Mouse (Mus musculus) cerebellum, adult 11-12 months (tissue): ENCODE results near the gene Ppp2r3c.
"Not testable (repeated sequence)": the region's sequence is repeated elsewhere in the genome, so short reads cannot be mapped to it uniquely, and the experiment has no call there.

Experiments used
- DNase-seq: peaks from one replicate; pipeline ENCODE4 v3.0.0; 2022

Gene Ppp2r3c

DNA sequence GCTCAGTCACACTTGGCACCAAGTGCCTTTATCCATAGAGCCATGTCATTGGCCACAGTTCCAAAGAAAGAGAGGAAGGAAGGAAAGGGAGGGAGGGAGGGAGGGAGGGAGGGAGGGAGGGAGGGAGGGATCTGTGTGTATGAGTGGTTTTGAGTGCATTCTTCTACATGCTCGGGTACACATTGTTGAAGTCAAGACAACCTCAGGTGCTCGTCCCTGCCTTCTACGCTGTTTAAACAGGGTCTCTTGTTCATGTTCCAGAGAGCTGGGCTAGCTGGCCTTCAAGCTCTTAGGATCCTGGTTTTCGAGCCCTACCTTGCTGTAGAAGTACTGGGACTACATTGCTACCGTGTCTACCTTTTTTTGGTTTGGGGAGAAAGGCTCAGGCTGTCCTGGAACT lies 39.4 kb downstream of the Ppp2r3c start:
- DNase-seq = not testable (repeated sequence)

DNA sequence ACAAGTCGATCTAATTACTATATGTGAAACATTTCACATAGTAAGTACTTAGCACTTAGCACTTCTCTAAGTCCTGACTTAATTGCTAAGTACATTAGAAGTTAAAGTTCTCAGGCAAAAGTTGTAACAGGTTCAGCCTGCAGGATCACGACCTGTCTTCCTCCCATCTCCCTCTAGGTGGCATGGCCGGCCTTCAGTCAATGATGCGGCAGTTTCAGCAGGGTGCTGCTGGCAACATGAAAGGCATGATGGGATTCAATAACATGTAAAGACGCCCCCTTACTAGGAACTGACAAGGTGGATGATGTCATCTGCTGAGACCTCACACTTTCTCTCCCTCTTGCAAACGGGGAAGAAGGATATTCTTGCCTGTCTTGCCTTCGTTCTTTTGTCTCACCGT lies 40.8 kb downstream of the Ppp2r3c start:
- DNase-seq = not testable (repeated sequence)

DNA sequence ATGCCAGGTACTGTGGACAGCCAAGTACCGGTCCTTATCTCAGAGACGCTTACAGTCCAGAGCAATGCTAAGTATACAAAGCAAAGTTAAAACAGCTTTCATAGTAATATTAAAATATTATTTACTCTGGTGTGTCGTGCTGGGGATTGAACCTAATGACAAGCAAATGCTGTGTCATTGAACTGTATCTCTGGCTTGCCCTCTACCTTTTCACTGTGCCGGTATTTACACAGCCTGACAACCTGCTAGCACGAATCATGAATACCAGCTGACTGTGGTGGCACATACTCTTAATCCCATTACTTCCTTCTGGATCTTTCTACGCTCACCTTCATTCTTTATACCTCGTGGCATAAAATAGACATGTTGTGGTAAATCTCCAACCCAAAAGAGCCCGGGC lies 60.6 kb downstream of the Ppp2r3c start:
- DNase-seq = not testable (repeated sequence)

DNA sequence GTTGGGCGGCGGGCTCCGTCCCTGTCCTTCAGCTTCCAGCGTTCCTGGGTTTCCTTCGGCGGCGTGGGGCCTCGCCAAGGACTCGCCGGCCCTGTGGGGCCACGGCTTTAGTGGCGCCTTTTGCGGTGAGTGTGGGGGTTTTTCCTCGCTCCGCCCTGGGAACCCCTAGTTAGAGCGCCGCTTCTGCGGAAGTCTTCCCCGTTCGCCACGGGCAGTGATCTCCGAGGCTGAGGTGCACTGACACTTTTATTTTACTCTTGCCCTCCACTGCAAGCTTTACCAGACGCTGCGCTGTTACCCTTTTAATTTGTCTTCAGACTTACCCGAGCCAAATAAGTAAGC lies 72.3 kb downstream of the Ppp2r3c start:
- DNase-seq = peak; percentile 5

DNA sequence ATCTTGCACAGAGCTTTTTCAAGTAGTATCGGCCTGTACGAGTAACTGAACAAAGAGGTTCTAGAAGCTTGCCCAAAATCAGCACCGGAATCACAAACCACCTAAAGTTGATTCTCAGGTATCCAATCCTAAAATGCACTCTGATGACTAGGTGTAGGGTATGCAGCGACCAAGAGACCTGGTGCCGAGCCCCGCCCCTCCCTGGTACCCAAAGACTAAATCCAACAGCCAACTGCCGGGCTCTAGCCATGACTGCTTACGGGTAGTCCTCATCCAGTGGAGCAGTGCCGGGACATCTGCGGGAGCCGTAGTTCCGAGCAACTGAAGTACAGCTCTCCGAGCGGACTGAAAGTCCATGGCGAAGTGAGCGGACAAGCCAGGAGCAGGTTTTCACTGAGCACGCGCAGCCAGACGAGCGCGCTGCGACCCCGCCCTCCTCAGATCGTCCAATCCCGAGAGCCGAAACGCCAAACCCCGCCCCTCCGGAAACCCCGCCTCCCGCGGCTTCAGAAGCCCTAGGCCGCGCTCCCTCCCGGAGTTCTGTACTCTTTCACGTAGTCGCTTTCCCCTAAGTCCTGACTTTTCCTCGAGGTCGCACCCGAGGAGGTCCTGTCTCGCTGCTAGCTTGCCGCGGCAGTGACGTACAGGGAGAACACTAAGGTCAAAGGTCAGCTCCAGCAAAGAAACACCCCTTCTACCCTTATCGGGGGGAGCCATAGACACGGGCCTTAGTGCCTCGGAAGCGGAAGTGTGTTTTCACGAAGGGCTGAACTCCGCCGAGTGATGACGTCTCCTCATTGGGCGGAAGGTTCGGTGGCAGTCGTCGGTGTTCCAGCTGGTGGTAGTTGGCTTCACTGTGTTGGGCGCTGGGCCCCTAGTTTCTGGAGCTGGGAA lies 72.9 kb downstream of the Ppp2r3c start, which contains the start of gene Srp54c:
Gene Srp54c (plus strand): TSS at position 543 of the 894 bp plus-strand sequence.
- not testable (repeated sequence) for DNase-seq
